Mouse (Mus musculus): ENCODE data around the gene Golm1.

GRCm38 (mm10) chr13:59584947-59585647 lies 90.5 kb downstream of the Golm1 start, which contains the start of the genes Agtpbp1 and Naa35:
- TF ChIP-seq POLR2A (IDR thresholded peaks at IDR 0.05; ENCODE audit: borderline replicate concordance, insufficient read depth, low read length) = peak; percentile 89; the same call in 1 of the 2 replicates
- no peak for TF ChIP-seq CTCF (IDR thresholded peaks at IDR 0.05; ENCODE audit: borderline replicate concordance, insufficient read depth, low read depth, low read length)

All from cerebellum, adult 2 months (tissue).